Mouse (Mus musculus) embryonic stem cell, embryonic (primary cell): Measurements from ENCODE around the gene Elmo1.

Source experiments
- CTCF ChIA-PET, 4 experiments: fragments of 300-600 bp in 2 of 4; fragments of 350-600 bp in 2 of 4; sonication (Branson Sonifier 250); formaldehyde crosslinking; loops; one replicate each; lab custom pipeline; 2022; ENCODE audit warnings: inconsistent platforms in 2 of 4; lab: Charles Lee
- POLR2A ChIA-PET, 4 experiments: fragments of 300-600 bp in 2 of 4; fragments of 350-600 bp in 2 of 4; sonication (Branson Sonifier 250); formaldehyde crosslinking; loops; one replicate each; lab custom pipeline; 2022; ENCODE audit warnings: antibody characterized with exemption in 4 of 4, inconsistent platforms in 1 of 4; lab: Charles Lee

Elmo1 gene

GRCm38 (mm10) chr13:20398311-20398710 lies 307.9 kb downstream of the Elmo1 start:
- CTCF ChIA-PET, result no interaction called here
- POLR2A ChIA-PET, result interaction anchor here in 1 of 4 experiments (0.9 to 1.2 kb wide), 2 partner anchors 8 to 12 kb away, joined by 3 to 6 read pairs; no protein-coding TSS in a partner anchor

GRCm38 (mm10) chr13:20404530-20404929 lies 314.1 kb downstream of the Elmo1 start:
- POLR2A ChIA-PET, result no interaction called here
- CTCF ChIA-PET, result interaction anchor here in 1 of 4 experiments (0.7 kb wide), 1 partner anchor 107 kb away, joined by 3 read pairs; no protein-coding TSS in a partner anchor

GRCm38 (mm10) chr13:20406470-20407213 lies 316.2 kb downstream of the Elmo1 start:
- ChIA-PET POLR2A (interaction anchor here in 1 of 4 experiments (0.9 to 1.6 kb wide), 4 partner anchors 9 to 44 kb away, joined by 3 to 6 read pairs (median 3); no protein-coding TSS in a partner anchor), CTCF (no interaction called here)

DNA sequence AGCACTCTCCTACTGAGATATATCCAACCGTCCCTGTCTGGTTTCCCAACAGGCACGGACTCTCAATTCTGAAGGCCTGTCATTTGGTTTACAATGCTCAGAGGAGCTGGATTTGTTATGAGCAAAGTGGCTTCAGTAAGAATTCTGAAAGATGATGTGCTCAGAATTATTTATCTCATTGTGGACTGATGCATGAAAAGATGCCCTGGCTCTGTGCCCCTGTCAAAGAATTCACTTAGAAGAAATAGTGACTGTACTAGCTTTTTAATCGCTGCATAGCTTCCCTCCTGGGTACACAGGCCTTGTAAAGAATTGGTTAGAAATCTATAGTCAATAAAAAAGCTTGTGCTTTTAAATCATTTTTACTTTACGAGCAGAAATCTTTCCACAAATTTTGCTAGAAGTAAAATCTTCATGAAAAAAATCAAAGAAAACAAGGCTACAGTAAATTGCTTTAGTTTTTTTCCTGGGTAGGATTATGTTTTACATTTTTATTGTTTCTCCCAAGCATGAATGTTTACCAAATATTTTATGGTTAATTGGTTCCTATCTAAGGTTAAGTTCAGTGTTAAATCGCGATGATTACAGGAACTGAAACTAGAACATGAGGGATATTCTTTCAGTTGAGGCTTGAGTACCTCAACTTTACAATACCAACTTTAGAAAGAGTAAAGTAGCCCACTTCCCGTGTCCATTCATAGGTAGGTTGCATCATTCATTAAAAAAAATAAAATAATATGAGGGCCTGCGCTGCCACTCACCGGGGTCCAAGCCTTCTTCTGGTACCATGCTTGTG lies 320.1 kb downstream of the Elmo1 start:
- ChIA-PET CTCF (interaction anchor here in 1 of 4 experiments (0.5 kb wide), 1 partner anchor 35 kb away, joined by 3 read pairs; no protein-coding TSS in a partner anchor), POLR2A (no interaction called here)

GRCm38 (mm10) chr13:20416691-20417660 lies 326.6 kb downstream of the Elmo1 start:
- CTCF ChIA-PET, result no interaction called here
- POLR2A ChIA-PET, result no interaction called here

DNA sequence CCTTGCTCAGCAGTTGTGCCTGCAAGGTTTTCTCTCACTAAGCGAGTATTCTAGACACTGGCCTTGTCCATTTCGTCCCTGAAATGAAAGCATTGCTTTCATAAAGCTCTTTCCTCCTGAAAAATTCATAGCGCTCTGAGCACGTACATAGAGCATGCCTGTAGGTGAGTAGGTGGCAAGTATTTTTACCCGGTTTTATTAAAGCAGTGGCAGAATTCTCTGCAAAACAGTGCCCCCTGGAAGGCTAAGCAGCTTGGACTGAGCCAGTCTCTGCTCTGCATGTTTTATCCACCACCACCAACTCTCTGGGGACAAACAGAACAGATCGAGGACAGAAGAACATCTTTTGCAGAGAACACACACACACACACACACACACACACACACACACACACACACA lies 340.6 kb downstream of the Elmo1 start:
- ChIA-PET POLR2A (interaction anchor here in 1 of 4 experiments (0.9 kb wide), 1 partner anchor 10 kb away, joined by 5 read pairs; no protein-coding TSS in a partner anchor), CTCF (interaction anchor here in 1 of 4 experiments (0.6 kb wide), 1 partner anchor 1484 kb away, joined by 3 read pairs; no protein-coding TSS in a partner anchor)

DNA sequence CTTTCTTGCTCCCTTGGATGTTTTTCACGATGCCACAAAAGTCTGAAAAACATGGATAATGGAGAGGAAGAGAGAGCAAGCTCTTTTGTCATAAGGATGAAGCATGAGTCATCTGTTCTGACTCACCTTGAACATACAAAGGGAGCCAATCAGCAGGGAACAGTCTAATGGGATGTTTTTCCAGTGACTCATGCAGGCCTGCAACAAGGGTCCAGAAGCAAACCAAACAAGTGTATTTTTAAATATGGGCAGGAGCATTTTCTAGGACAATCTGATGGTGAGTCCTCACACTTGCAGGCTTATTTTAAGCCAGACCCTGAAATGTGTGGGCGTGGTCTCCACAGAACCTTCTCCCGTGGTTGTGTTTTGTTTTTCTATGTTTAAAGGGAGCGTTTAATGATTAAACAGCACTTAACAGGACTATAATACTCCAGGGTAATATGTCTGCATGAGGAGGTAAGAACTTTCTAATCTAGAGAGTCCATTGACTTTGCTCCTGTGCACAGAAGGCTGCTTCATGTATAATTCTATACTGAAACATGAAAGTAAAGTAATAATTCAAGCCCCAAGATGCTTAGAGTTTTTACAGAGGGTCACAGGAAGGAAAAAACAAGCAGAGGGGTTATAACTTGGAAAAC lies 342.9 kb downstream of the Elmo1 start:
- ChIA-PET POLR2A (interaction anchor here in 2 of 4 experiments (0.9 to 1.0 kb wide), 2 partner anchors 42 to 167 kb away, joined by 3 read pairs; no protein-coding TSS in a partner anchor), CTCF (interaction anchor here (0.6 to 1.3 kb wide), 5 partner anchors 23 to 131 kb away, joined by 3 to 5 read pairs (median 3); no protein-coding TSS in a partner anchor)

GRCm38 (mm10) chr13:20434071-20434470 lies 343.7 kb downstream of the Elmo1 start:
- POLR2A ChIA-PET, result interaction anchor here in 1 of 4 experiments (0.6 to 0.7 kb wide), 2 partner anchors 13 to 289 kb away, joined by 3 to 6 read pairs; no protein-coding TSS in a partner anchor
- CTCF ChIA-PET, result interaction anchor here in 3 of 4 experiments (0.6 to 1.3 kb wide), 4 partner anchors 22 to 122 kb away, joined by 3 to 5 read pairs (median 4); no protein-coding TSS in a partner anchor

DNA sequence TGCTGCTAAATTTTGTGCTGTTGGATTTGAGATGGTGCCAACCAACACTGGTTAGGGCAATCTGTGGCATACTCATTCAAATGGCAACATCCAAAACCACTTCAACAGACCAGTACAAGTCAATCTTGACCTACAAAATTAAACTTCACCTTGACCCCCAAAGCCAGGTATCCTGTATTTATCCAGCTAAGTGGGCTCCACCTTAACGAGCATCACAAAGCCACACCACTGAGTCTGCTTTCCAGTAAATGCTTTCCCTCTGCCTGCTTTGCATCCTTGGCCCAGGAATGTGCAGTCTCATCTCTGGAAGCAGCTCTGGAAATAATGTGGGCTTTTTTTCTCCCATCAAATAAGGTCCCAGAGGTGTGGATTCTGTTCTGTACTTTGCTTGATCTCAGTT lies 349.1 kb downstream of the Elmo1 start:
- POLR2A ChIA-PET, result interaction anchor here (0.5 to 1.0 kb wide), 6 partner anchors 15 to 1343 kb away, joined by 3 to 4 read pairs (median 3); no protein-coding TSS in a partner anchor

GRCm38 (mm10) chr13:20450831-20451353 lies 360.5 kb downstream of the Elmo1 start:
- ChIA-PET POLR2A (no interaction called here), CTCF (no interaction called here)

More for the DNA sequence above, 349.1 kb downstream of the Elmo1 start:
- CTCF ChIA-PET, result no interaction called here

DNA sequence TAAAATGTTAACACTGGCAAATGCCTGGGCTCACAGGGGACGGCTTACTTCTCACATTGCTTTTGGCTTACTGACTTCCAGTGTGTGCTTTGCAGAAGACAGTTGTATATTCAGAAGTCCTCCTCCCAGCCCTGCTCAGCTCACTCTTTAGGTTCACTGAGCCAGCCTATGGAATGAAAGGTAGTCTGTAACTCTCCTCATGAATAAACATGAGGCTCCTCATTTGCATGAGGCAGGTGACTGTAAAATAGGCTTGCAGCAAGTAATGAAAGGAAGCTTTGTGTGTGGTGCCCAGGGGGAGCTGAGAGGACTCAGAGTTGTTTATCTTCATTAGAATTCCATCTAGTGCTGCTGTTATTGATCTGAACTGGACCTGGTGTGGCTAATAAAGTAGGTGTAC lies 364.0 kb downstream of the Elmo1 start:
- ChIA-PET POLR2A (interaction anchor here in 2 of 4 experiments (0.7 to 2.8 kb wide), 11 partner anchors 11 to 97 kb away, joined by 3 to 11 read pairs (median 3); no protein-coding TSS in a partner anchor), CTCF (interaction anchor here in 3 of 4 experiments (0.6 to 1.2 kb wide), 4 partner anchors 17 to 1853 kb away, joined by 3 to 4 read pairs (median 4); no protein-coding TSS in a partner anchor)

- CTCF ChIA-PET, result interaction anchor here in 1 of 4 experiments (0.7 kb wide), 1 partner anchor 148 kb away, joined by 3 read pairs; no protein-coding TSS in a partner anchor
- POLR2A ChIA-PET, result interaction anchor here in 1 of 4 experiments (1.0 kb wide), 1 partner anchor 9 kb away, joined by 3 read pairs; no protein-coding TSS in a partner anchor
Measured at GRCm38 (mm10) chr13:20460096-20460495, 369.7 kb downstream of the Elmo1 start.

- ChIA-PET POLR2A (no interaction called here), CTCF (no interaction called here)
Measured at GRCm38 (mm10) chr13:20461616-20462015, 371.2 kb downstream of the Elmo1 start.

- ChIA-PET POLR2A (interaction anchor here in 1 of 4 experiments (1.1 to 2.1 kb wide), 2 partner anchors 10 to 14 kb away, joined by 3 to 11 read pairs; no protein-coding TSS in a partner anchor), CTCF (no interaction called here)
Measured at GRCm38 (mm10) chr13:20464161-20464560, 373.8 kb downstream of the Elmo1 start.

DNA sequence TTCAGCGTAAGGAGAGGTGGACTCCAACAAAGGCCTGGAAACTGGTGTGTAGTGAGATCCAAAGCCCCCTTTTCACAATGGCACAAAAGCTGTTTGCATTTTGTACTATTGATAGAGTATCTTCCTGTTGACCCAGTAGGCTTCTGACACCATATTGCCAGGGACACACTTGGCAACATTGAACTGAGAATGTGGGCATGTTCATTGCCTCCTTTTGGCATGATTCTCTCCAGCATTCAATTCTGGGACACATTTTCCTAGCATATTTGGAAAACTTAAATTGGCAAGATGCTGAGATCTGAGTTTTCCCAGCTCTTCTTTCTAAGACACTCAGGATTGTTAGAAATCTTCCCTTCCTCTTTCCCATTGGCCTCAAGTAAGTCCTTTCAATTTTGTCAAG lies 377.0 kb downstream of the Elmo1 start:
- ChIA-PET POLR2A (no interaction called here), CTCF (interaction anchor here in 1 of 4 experiments (1.1 kb wide), 1 partner anchor 22 kb away, joined by 3 read pairs; no protein-coding TSS in a partner anchor)

- CTCF ChIA-PET, result interaction anchor here in 3 of 4 experiments (0.7 to 2.0 kb wide), 8 partner anchors 17 to 160 kb away, joined by 3 to 6 read pairs (median 4); no protein-coding TSS in a partner anchor
- POLR2A ChIA-PET, result interaction anchor here in 1 of 4 experiments (1.3 to 1.9 kb wide), 4 partner anchors 13 to 160 kb away, joined by 3 to 6 read pairs (median 5); no protein-coding TSS in a partner anchor
Measured at GRCm38 (mm10) chr13:20471732-20472131, 381.3 kb downstream of the Elmo1 start.
